Mouse (Mus musculus): ENCODE measurements around the gene Fam181a. TPM values are rescaled to one million over a fixed set of nuclear protein-coding genes. Genes with fewer than 3 reads are reported as not detected.

Gene Fam181a
- polyA plus RNA-seq, 1 experiment from 2014 or later, result 0.35 TPM

GRCm38 (mm10) chr12:103296292-103296691 is 14.5 kb upstream of the Fam181a start:
- H3K4me2 ChIP-seq (replicated peaks; ENCODE audit: low read depth, low read length), result no peak overlapping the region
- no peak overlapping the region for H3K4me3 ChIP-seq (ENCODE audit: low read depth, low read length)
- H3K27me3 ChIP-seq (replicated peaks; ENCODE audit: insufficient read depth, low read length), result no peaks in the 10 kb centered on the region
- ATAC-seq (no peak), DNase-seq (ENCODE audit: low spot score) (no peak)
- no peak overlapping the region for H3K27ac ChIP-seq (ENCODE audit: low read length)
- 11% methylated on average over 4 of the region's 4 CpGs for WGBS
- TF ChIP-seq EP300 (IDR thresholded peaks at IDR 0.05), result no peak
- TF ChIP-seq CTCF (IDR thresholded peaks at IDR 0.05), result no peak
- H3K9ac ChIP-seq (replicated peaks; ENCODE audit: low read depth), result no peak overlapping the region
- H3K4me1 ChIP-seq (ENCODE audit: insufficient read depth, low read depth, low read length), result no peaks in the 10 kb centered on the region
- H3K9me3 ChIP-seq (ENCODE audit: low read length), result no peaks in the 10 kb centered on the region
- no peaks in the 10 kb centered on the region for H3K36me3 ChIP-seq (ENCODE audit: insufficient read depth, low read length)

DNA sequence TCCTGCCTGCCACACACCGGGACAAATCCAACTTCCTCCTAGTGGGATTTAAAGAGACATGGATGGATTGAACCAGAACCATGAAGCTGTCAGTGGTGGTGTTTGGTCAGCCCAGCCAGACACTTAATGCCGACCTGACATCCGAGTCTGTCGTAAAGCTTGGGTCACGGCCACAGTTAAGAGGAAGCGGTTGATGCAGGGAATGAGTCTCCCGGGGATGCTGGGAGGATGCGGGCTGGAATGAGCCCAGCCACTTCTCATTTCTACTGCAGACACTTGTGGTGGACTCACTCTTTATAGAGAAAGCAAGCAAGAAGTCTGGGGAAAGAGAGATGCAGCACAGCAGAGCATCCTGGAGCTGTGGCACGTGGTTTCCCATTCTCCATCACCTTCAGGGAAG is 10.3 kb upstream of the Fam181a start:
- H3K4me2 ChIP-seq (replicated peaks; ENCODE audit: low read depth, low read length), result no peak overlapping the region
- ATAC-seq (no peak), DNase-seq (ENCODE audit: low spot score) (no peak)
- H3K9me3 ChIP-seq (ENCODE audit: low read length), result no peaks in the 10 kb centered on the region
- no peaks in the 10 kb centered on the region for H3K4me1 ChIP-seq (ENCODE audit: insufficient read depth, low read depth, low read length)
- H3K27ac ChIP-seq (ENCODE audit: low read length), result no peak overlapping the region
- no peak overlapping the region for H3K9ac ChIP-seq (replicated peaks; ENCODE audit: low read depth)
- H3K36me3 ChIP-seq (ENCODE audit: insufficient read depth, low read length), result no peaks in the 10 kb centered on the region
- TF ChIP-seq CTCF (IDR thresholded peaks at IDR 0.05) (no peak), EP300 (IDR thresholded peaks at IDR 0.05) (no peak)
- H3K27me3 ChIP-seq (replicated peaks; ENCODE audit: insufficient read depth, low read length), result no peaks in the 10 kb centered on the region
- 63% methylated on average over 9 of the region's 9 CpGs for WGBS
- no peak overlapping the region for H3K4me3 ChIP-seq (ENCODE audit: low read depth, low read length)

DNA sequence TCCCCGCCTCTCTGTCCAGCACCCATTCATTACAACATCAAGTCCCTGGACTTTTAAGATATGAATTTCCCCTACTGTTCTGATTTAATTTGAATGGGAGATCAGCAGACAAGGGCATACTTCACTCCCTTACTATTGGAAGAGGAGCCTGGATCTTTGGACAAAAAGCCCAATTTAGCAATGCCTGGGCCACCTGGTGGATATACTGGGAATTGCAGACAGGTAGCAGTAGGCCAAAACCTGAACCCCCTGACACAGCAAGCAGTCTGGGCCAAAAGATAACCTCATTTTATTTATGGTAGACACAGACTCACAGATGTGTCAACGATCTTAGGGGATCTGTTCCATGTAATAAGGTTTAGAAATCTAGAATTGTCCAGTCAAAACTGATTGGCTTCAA is 9.1 kb upstream of the Fam181a start:
- no peaks in the 10 kb centered on the region for H3K27me3 ChIP-seq (replicated peaks; ENCODE audit: insufficient read depth, low read length)
- no peaks in the 10 kb centered on the region for H3K4me1 ChIP-seq (ENCODE audit: insufficient read depth, low read depth, low read length)
- ATAC-seq (no peak), DNase-seq (ENCODE audit: low spot score) (peak; percentile 48)
- H3K4me3 ChIP-seq (ENCODE audit: low read depth, low read length), result no peak overlapping the region
- H3K4me2 ChIP-seq (replicated peaks; ENCODE audit: low read depth, low read length), result no peak overlapping the region
- H3K27ac ChIP-seq (ENCODE audit: low read length), result no peak overlapping the region
- H3K9ac ChIP-seq (replicated peaks; ENCODE audit: low read depth), result no peak overlapping the region
- H3K9me3 ChIP-seq (ENCODE audit: low read length), result no peaks in the 10 kb centered on the region
- WGBS, result 40% methylated on average over 2 of the region's 2 CpGs
- H3K36me3 ChIP-seq (ENCODE audit: insufficient read depth, low read length), result no peaks in the 10 kb centered on the region
- TF ChIP-seq EP300 (IDR thresholded peaks at IDR 0.05), result no peak
- peak; percentile 90 for TF ChIP-seq CTCF (IDR thresholded peaks at IDR 0.05)

GRCm38 (mm10) chr12:103302960-103303359 is 7.8 kb upstream of the Fam181a start:
- Histone ChIP-seq H3K36me3 (ENCODE audit: insufficient read depth, low read length) (no peaks in the 10 kb centered on the region), H3K4me3 (ENCODE audit: low read depth, low read length) (no peak overlapping the region), H3K4me2 (replicated peaks; ENCODE audit: low read depth, low read length) (no peak overlapping the region), H3K27ac (ENCODE audit: low read length) (no peak overlapping the region), H3K9me3 (ENCODE audit: low read length) (no peaks in the 10 kb centered on the region), H3K9ac (replicated peaks; ENCODE audit: low read depth) (no peak overlapping the region), H3K4me1 (ENCODE audit: insufficient read depth, low read depth, low read length) (no peaks in the 10 kb centered on the region), H3K27me3 (replicated peaks; ENCODE audit: insufficient read depth, low read length) (no peaks in the 10 kb centered on the region)
- no peak for TF ChIP-seq EP300 (IDR thresholded peaks at IDR 0.05)
- no peak for TF ChIP-seq CTCF (IDR thresholded peaks at IDR 0.05)
- ATAC-seq (no peak), DNase-seq (ENCODE audit: low spot score) (no peak)
- WGBS, result 87% methylated on average over 1 of the region's 1 CpGs

DNA sequence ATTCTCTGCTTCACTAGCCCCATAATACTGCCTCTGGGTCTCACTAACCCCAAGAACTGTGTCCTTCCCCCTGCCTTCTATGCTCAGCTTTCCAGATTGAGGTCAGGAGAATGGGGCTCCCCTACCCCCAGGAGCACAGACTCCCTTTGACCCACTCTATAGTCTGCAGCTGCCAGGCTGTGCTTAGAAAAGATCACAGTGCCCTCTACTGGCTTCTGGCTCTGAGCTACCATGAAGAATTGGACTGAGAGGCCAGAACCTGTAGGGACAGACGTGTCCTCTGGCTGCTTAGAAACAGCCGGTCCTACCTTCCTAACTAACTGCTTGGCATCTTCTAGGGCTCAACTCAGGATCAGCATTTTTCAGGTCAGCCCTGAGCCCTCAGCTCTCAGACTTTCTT is 4.6 kb upstream of the Fam181a start:
- no peaks in the 10 kb centered on the region for H3K36me3 ChIP-seq (ENCODE audit: insufficient read depth, low read length)
- WGBS, result 21% methylated on average over 2 of the region's 2 CpGs
- H3K9ac ChIP-seq (replicated peaks; ENCODE audit: low read depth), result no peak overlapping the region
- H3K27ac ChIP-seq (ENCODE audit: low read length), result no peak overlapping the region
- peak; percentile 49 for TF ChIP-seq CTCF (IDR thresholded peaks at IDR 0.05)
- no peak for TF ChIP-seq EP300 (IDR thresholded peaks at IDR 0.05)
- H3K4me2 ChIP-seq (replicated peaks; ENCODE audit: low read depth, low read length), result no peak overlapping the region
- no peak for ATAC-seq
- H3K4me1 ChIP-seq (ENCODE audit: insufficient read depth, low read depth, low read length), result no peaks in the 10 kb centered on the region
- no peaks in the 10 kb centered on the region for H3K27me3 ChIP-seq (replicated peaks; ENCODE audit: insufficient read depth, low read length)
- no peak for DNase-seq (ENCODE audit: low spot score)
- H3K9me3 ChIP-seq (ENCODE audit: low read length), result no peaks in the 10 kb centered on the region
- no peak overlapping the region for H3K4me3 ChIP-seq (ENCODE audit: low read depth, low read length)

DNA sequence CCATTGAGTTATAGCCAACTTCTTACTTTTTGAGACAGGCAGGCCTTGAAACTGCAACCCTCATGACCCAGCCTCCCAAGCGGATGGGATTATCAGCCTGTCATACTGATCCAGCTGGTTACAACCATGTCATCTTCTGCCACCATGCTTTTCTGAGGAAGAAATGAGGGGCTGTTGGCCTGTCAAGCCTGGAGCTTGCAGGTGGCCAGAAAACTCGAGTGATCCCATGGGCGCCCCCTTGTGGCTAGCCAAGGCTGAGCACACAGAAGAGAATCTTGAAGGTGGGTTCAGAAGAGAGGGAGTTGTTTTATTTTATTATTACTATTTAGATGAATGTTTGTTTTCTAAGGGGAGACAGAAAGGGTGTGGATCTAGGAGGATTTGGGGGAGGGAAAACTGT is 4.1 kb upstream of the Fam181a start:
- H3K27ac ChIP-seq (ENCODE audit: low read length), result no peak overlapping the region
- no peak overlapping the region for H3K4me3 ChIP-seq (ENCODE audit: low read depth, low read length)
- no peak overlapping the region for H3K4me2 ChIP-seq (replicated peaks; ENCODE audit: low read depth, low read length)
- DNase-seq (ENCODE audit: low spot score) (no peak), ATAC-seq (no peak)
- no peak overlapping the region for H3K9ac ChIP-seq (replicated peaks; ENCODE audit: low read depth)
- no peaks in the 10 kb centered on the region for H3K9me3 ChIP-seq (ENCODE audit: low read length)
- no peak for TF ChIP-seq EP300 (IDR thresholded peaks at IDR 0.05)
- TF ChIP-seq CTCF (IDR thresholded peaks at IDR 0.05), result peak; percentile 72
- no peaks in the 10 kb centered on the region for H3K27me3 ChIP-seq (replicated peaks; ENCODE audit: insufficient read depth, low read length)
- no peaks in the 10 kb centered on the region for H3K36me3 ChIP-seq (ENCODE audit: insufficient read depth, low read length)
- H3K4me1 ChIP-seq (ENCODE audit: insufficient read depth, low read depth, low read length), result no peaks in the 10 kb centered on the region
- WGBS, result 21% methylated on average over 3 of the region's 3 CpGs

DNA sequence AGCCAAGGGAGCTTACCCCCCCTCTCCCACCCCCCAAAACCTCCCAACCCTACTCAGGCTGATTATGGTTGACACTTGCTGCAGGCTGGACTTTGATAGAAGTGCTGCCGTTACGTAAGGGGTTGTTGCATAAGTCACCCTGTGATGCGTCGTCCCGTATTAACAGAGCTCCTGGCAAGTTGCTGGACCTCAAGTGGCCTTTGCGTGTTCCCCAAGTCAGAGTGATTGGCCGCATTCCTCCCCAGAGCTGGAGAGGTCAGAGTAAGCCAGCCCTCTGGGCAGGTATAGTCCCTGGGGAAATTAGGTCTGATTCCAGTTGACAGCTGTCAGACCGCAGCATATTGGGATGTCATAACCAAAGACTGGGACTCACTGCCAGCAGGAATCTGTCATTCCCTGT is 1.1 kb downstream of the Fam181a start:
- TF ChIP-seq CTCF (IDR thresholded peaks at IDR 0.05) (no peak), EP300 (IDR thresholded peaks at IDR 0.05) (peak; percentile 56)
- 43% methylated on average over 8 of the region's 8 CpGs for WGBS
- no peak overlapping the region for H3K4me2 ChIP-seq (replicated peaks; ENCODE audit: low read depth, low read length)
- ATAC-seq (peak; percentile 87), DNase-seq (ENCODE audit: low spot score) (peak; percentile 82)
- no peak overlapping the region for H3K27ac ChIP-seq (ENCODE audit: low read length)
- no peaks in the 10 kb centered on the region for H3K9me3 ChIP-seq (ENCODE audit: low read length)
- no peaks in the 10 kb centered on the region for H3K27me3 ChIP-seq (replicated peaks; ENCODE audit: insufficient read depth, low read length)
- H3K4me3 ChIP-seq (ENCODE audit: low read depth, low read length), result no peak overlapping the region
- no peaks in the 10 kb centered on the region for H3K36me3 ChIP-seq (ENCODE audit: insufficient read depth, low read length)
- H3K4me1 ChIP-seq (ENCODE audit: insufficient read depth, low read depth, low read length), result no peaks in the 10 kb centered on the region
- no peak overlapping the region for H3K9ac ChIP-seq (replicated peaks; ENCODE audit: low read depth)
